Mouse (Mus musculus): ENCODE data around the gene Wdr63.

GRCm38 (mm10) chr3:146151328-146151727 lies 43.4 kb upstream of the Wdr63 start:
- TF ChIP-seq GATA1 (IDR thresholded peaks at IDR 0.05; ENCODE audit: borderline replicate concordance, low read length) (no peak), FLI1 (IDR thresholded peaks at IDR 0.05; ENCODE audit: low read length) (no peak)
